Mouse (Mus musculus) stomach, embryonic 14.5 days (tissue): ENCODE results near the gene Nckipsd. TPM values are rescaled to one million over a fixed set of nuclear protein-coding genes. Genes with fewer than 3 reads are reported as not detected.

Experiments
- ATAC-seq: fragments of 200-750 bp; cut with Nextera tagmentation; 2 replicates; pipeline ENCODE4 v1.8.0; 2017; ENCODE audit warnings: low read depth, moderate TSS enrichment; ENCODE audit not compliant: insufficient number of reproducible peaks, insufficient read depth, low FRiP score
- H3K27ac ChIP-seq: fragments of 300-500 bp; sonication (generic); 2 replicates; pipeline ENCODE4 v1.5.1; 2014; ENCODE audit warnings: mild to moderate bottlenecking, low read length, moderate library complexity, mixed read lengths
- H3K27me3 ChIP-seq: fragments of 300-500 bp; sonication (generic); 2 replicates; pipeline ENCODE4 v1.6.1; 2014; ENCODE audit warnings: low read length, control low read depth, mixed read lengths; ENCODE audit not compliant: control insufficient read depth, insufficient read depth
- H3K36me3 ChIP-seq: fragments of 300-500 bp; sonication (generic); 2 replicates; pipeline ENCODE4 v1.6.1; 2014; ENCODE audit warnings: mild to moderate bottlenecking, control low read depth, low read length, moderate library complexity, mixed read lengths; ENCODE audit not compliant: control insufficient read depth, insufficient read depth
- H3K4me1 ChIP-seq: fragments of 300-500 bp; sonication (generic); 2 replicates; pipeline ENCODE4 v1.6.1; 2014; ENCODE audit warnings: low read length, control low read depth, mixed read lengths; ENCODE audit not compliant: control insufficient read depth, insufficient read depth
- H3K4me2 ChIP-seq: fragments of 300-500 bp; sonication (generic); replicated peaks from 2 replicates; pipeline ENCODE4 v1.6.1; 2014; ENCODE audit warnings: low read depth, low read length, control low read depth
- H3K4me3 ChIP-seq: fragments of 300-500 bp; sonication (generic); 2 replicates; pipeline ENCODE4 v1.5.1; 2014; ENCODE audit warnings: low read depth, low read length, control low read depth
- H3K9ac ChIP-seq: fragments of 300-500 bp; sonication (generic); replicated peaks from 2 replicates; pipeline ENCODE4 v1.6.1; 2014; ENCODE audit warnings: low read depth, mild to moderate bottlenecking, control low read depth, low read length, moderate library complexity, mixed read lengths
- H3K9me3 ChIP-seq: fragments of 300-500 bp; sonication (generic); 2 replicates; pipeline ENCODE4 v1.6.1; 2016; ENCODE audit warnings: low read depth, low read length, control low read depth; ENCODE audit not compliant: control insufficient read depth
- WGBS: fragments of 180-500 bp; shearing (Covaris S2); extraction: QIAGEN DNeasy Blood & Tissue Kit; methylation state at CpG from one replicate; pipeline ENCODE4 v1.1.7; 2014; 5-methylcytosine and 5-hydroxymethylcytosine counted together
- polyA plus RNA-seq: library from polyadenylated mRNA; unstranded; fragments of >200 nt; fragmentation: Nextera tagmentation; extraction: Ambion mirVana; gene quantifications from 2 replicates; pipeline ENCODE4 v1.2.1, GENCODE M21; 2014

Nckipsd gene
- polyA plus RNA-seq, 1 experiment from 2014 or later: 15.3 TPM

- Histone ChIP-seq H3K9me3 (no peaks in the 10 kb centered on the region), H3K4me2 (peak overlapping the region; percentile 51), H3K9ac (0 out of 2 replicates have a peak overlapping the region, but pooled peaks have one; percentile 36), H3K4me3 (peak overlapping the region; percentile 88), H3K27ac (no peak overlapping the region), H3K4me1 (peaks cover 12% of the 10 kb centered on the region; the same call in 1 of the 2 replicates), H3K36me3 (no peaks in the 10 kb centered on the region), H3K27me3 (no peaks in the 10 kb centered on the region)
- peak; percentile 37; the same call in 1 of the 2 replicates for ATAC-seq
- WGBS: 27% methylated on average over 9 of the region's 9 CpGs
Measured at GRCm38 (mm10) chr9:108782836-108783547, 25.2 kb upstream of the Nckipsd start.

GRCm38 (mm10) chr9:108783548-108784463 lies 24.4 kb upstream of the Nckipsd start, which contains the start of gene Ip6k2:
Gene Ip6k2, plus strand, starts transcription at chr9:108783796.
- Histone ChIP-seq H3K36me3 (no peaks in the 10 kb centered on the region), H3K4me2 (peak within 1 kb of the TSS; percentile 64), H3K4me1 (peaks cover 16% of the 10 kb centered on the region; the same call in 1 of the 2 replicates), H3K4me3 (peak within 1 kb of the TSS; percentile 88), H3K9ac (peak within 1 kb of the TSS; percentile 95), H3K27me3 (no peaks in the 10 kb centered on the region), H3K27ac (peak within 1 kb of the TSS; percentile 77), H3K9me3 (no peaks in the 10 kb centered on the region)
- under 1% methylated on average over 56 of the region's 56 CpGs for WGBS
- ATAC-seq: peak; percentile 98

- Histone ChIP-seq H3K27ac (no peak overlapping the region), H3K36me3 (no peaks in the 10 kb centered on the region), H3K4me3 (peak overlapping the region; percentile 88), H3K27me3 (no peaks in the 10 kb centered on the region), H3K9ac (no peak overlapping the region), H3K4me1 (peaks cover 18% of the 10 kb centered on the region; the same call in 1 of the 2 replicates), H3K4me2 (peak overlapping the region; percentile 64), H3K9me3 (no peaks in the 10 kb centered on the region)
- no peak for ATAC-seq
Measured at GRCm38 (mm10) chr9:108785416-108785815, 22.8 kb upstream of the Nckipsd start.

GRCm38 (mm10) chr9:108786494-108786893 lies 21.7 kb upstream of the Nckipsd start:
- ATAC-seq: no peak
- no peaks in the 10 kb centered on the region for H3K36me3 ChIP-seq
- H3K9me3 ChIP-seq: no peaks in the 10 kb centered on the region
- H3K4me3 ChIP-seq: no peak overlapping the region
- no peak overlapping the region for H3K27ac ChIP-seq
- H3K4me2 ChIP-seq: no peak overlapping the region
- WGBS: 89% methylated on average over 1 of the region's 1 CpGs
- peaks cover 18% of the 10 kb centered on the region; the same call in 1 of the 2 replicates for H3K4me1 ChIP-seq
- H3K27me3 ChIP-seq: no peaks in the 10 kb centered on the region
- H3K9ac ChIP-seq: no peak overlapping the region

- no peak for ATAC-seq
- H3K4me3 ChIP-seq: no peak overlapping the region
- no peak overlapping the region for H3K9ac ChIP-seq
- H3K27ac ChIP-seq: no peak overlapping the region
- H3K36me3 ChIP-seq: no peaks in the 10 kb centered on the region
- H3K4me1 ChIP-seq: peaks cover 15% of the 10 kb centered on the region; the same call in 1 of the 2 replicates
- H3K27me3 ChIP-seq: no peaks in the 10 kb centered on the region
- no peak overlapping the region for H3K4me2 ChIP-seq
- WGBS: 95% methylated on average over 2 of the region's 2 CpGs
- no peaks in the 10 kb centered on the region for H3K9me3 ChIP-seq
Measured at GRCm38 (mm10) chr9:108787080-108787479, 21.1 kb upstream of the Nckipsd start.

GRCm38 (mm10) chr9:108788713-108789112 lies 19.5 kb upstream of the Nckipsd start:
- Histone ChIP-seq H3K9me3 (no peaks in the 10 kb centered on the region), H3K27ac (no peak overlapping the region), H3K4me1 (peaks cover 15% of the 10 kb centered on the region; the same call in 1 of the 2 replicates), H3K9ac (no peak overlapping the region), H3K36me3 (no peaks in the 10 kb centered on the region), H3K4me2 (no peak overlapping the region), H3K4me3 (no peak overlapping the region), H3K27me3 (no peaks in the 10 kb centered on the region)
- no peak for ATAC-seq
- 66% methylated on average over 3 of the region's 3 CpGs for WGBS

GRCm38 (mm10) chr9:108792307-108792706 lies 15.9 kb upstream of the Nckipsd start:
- Histone ChIP-seq H3K27ac (no peak overlapping the region), H3K4me1 (peaks cover 24% of the 10 kb centered on the region; the same call in 1 of the 2 replicates), H3K4me2 (no peak overlapping the region), H3K9me3 (no peaks in the 10 kb centered on the region), H3K4me3 (no peak overlapping the region), H3K27me3 (no peaks in the 10 kb centered on the region), H3K36me3 (peaks cover 4% of the 10 kb centered on the region; the same call in 1 of the 2 replicates), H3K9ac (no peak overlapping the region)
- no peak for ATAC-seq
- WGBS: 72% methylated on average over 1 of the region's 1 CpGs

GRCm38 (mm10) chr9:108792730-108793129 lies 15.4 kb upstream of the Nckipsd start:
- no peak for ATAC-seq
- Histone ChIP-seq H3K4me3 (no peak overlapping the region), H3K4me1 (peaks cover 24% of the 10 kb centered on the region; the same call in 1 of the 2 replicates), H3K4me2 (no peak overlapping the region), H3K9me3 (no peaks in the 10 kb centered on the region), H3K36me3 (peaks cover 8% of the 10 kb centered on the region; the same call in 1 of the 2 replicates), H3K9ac (no peak overlapping the region), H3K27me3 (no peaks in the 10 kb centered on the region), H3K27ac (no peak overlapping the region)
- 46% methylated on average over 3 of the region's 3 CpGs for WGBS
